Mouse (Mus musculus) liver, embryonic 14.5 days (tissue): ENCODE data around the gene Smim8.

Source experiments
- CTCF ChIP-seq: IDR thresholded peaks from 2 replicates; pipeline ENCODE4 v1.5.1; 2016; ENCODE audit warnings: antibody characterized with exemption, low read depth, control low read depth
- EP300 ChIP-seq: IDR thresholded peaks from 2 replicates; pipeline ENCODE4 v1.6.1; 2016; ENCODE audit warnings: antibody characterized with exemption, low read depth

DNA sequence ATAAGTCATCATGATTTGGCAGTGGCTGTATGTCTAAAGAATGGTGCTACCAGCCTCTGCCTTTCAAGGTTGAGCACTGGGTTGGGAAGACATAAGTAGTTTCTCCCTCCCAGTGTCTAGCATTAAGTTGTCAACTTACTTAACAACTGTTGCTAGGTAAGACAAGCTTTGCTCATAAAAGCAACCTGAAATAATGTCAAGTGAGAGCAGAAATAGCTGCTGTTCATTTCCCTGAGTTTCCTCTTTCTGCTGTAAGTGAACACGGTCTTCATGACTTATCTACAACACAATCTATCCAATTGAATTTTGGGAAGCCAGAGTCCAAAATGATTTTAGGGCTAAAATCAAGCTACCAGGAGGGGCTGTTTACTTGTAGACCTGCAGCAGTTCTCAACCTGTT, 22.1 kb downstream of the Smim8 start, which contains the start of gene Gm136:
- TF ChIP-seq EP300 (no peak), CTCF (no peak)
